Mouse (Mus musculus): ENCODE results near the gene Slc24a4. TPM values are rescaled to one million over a fixed set of nuclear protein-coding genes. Genes with fewer than 3 reads are reported as not detected.
"Not testable (repeated sequence)": the region's sequence is repeated elsewhere in the genome, so short reads cannot be mapped to it uniquely, and the experiment has no call there.

Gene Slc24a4
- polyA plus RNA-seq, 1 experiment from 2014 or later = not detected

GRCm38 (mm10) chr12:102206471-102206870, 77.9 kb downstream of the Slc24a4 start:
- DNase-seq (ENCODE audit: low spot score) (no peak), ATAC-seq (ENCODE audit: insufficient number of reproducible peaks, low FRiP score, low TSS enrichment, low read depth) (no peak)
- Histone ChIP-seq H3K9me3 (ENCODE audit: control insufficient read depth, low read length) (no peaks in the 10 kb centered on the region), H3K27me3 (ENCODE audit: control insufficient read depth, insufficient read depth, low read length) (no peaks in the 10 kb centered on the region), H3K9ac (ENCODE audit: low read length) (no peak overlapping the region), H3K4me1 (ENCODE audit: control insufficient read depth, insufficient read depth, low read length) (peaks cover 11% of the 10 kb centered on the region), H3K27ac (replicated peaks; ENCODE audit: low read depth, low read length) (no peak overlapping the region), H3K4me2 (ENCODE audit: low read depth, severe bottlenecking) (no peak overlapping the region), H3K36me3 (ENCODE audit: control insufficient read depth, insufficient read depth, low read length) (no peaks in the 10 kb centered on the region), H3K4me3 (ENCODE audit: low read depth, low read length) (no peak overlapping the region)
- WGBS = 75% methylated on average over 1 of the region's 1 CpGs

- no peaks in the 10 kb centered on the region for H3K9me3 ChIP-seq (ENCODE audit: control insufficient read depth, low read length)
- H3K9ac ChIP-seq (ENCODE audit: low read length) = no peak overlapping the region
- H3K4me3 ChIP-seq (ENCODE audit: low read depth, low read length) = no peak overlapping the region
- no peak overlapping the region for H3K4me2 ChIP-seq (ENCODE audit: low read depth, severe bottlenecking)
- ATAC-seq (ENCODE audit: insufficient number of reproducible peaks, low FRiP score, low TSS enrichment, low read depth) (no peak), DNase-seq (ENCODE audit: low spot score) (no peak)
- H3K27ac ChIP-seq (replicated peaks; ENCODE audit: low read depth, low read length) = no peak overlapping the region
- 95% methylated on average over 7 of the region's 7 CpGs for WGBS
- H3K4me1 ChIP-seq (ENCODE audit: control insufficient read depth, insufficient read depth, low read length) = peaks cover 11% of the 10 kb centered on the region
- H3K27me3 ChIP-seq (ENCODE audit: control insufficient read depth, insufficient read depth, low read length) = no peaks in the 10 kb centered on the region
- H3K36me3 ChIP-seq (ENCODE audit: control insufficient read depth, insufficient read depth, low read length) = no peaks in the 10 kb centered on the region
These were observed 78.7 kb downstream of the Slc24a4 start for GRCm38 (mm10) chr12:102207245-102207644.

GRCm38 (mm10) chr12:102210801-102211200, 82.3 kb downstream of the Slc24a4 start:
- Histone ChIP-seq H3K9me3 (ENCODE audit: control insufficient read depth, low read length) (no peaks in the 10 kb centered on the region), H3K27me3 (ENCODE audit: control insufficient read depth, insufficient read depth, low read length) (no peaks in the 10 kb centered on the region), H3K9ac (ENCODE audit: low read length) (no peak overlapping the region), H3K4me3 (ENCODE audit: low read depth, low read length) (no peak overlapping the region), H3K36me3 (ENCODE audit: control insufficient read depth, insufficient read depth, low read length) (no peaks in the 10 kb centered on the region), H3K4me2 (ENCODE audit: low read depth, severe bottlenecking) (no peak overlapping the region), H3K27ac (replicated peaks; ENCODE audit: low read depth, low read length) (no peak overlapping the region), H3K4me1 (ENCODE audit: control insufficient read depth, insufficient read depth, low read length) (no peaks in the 10 kb centered on the region)
- DNase-seq (ENCODE audit: low spot score) = no peak
- WGBS = 87% methylated on average over 2 of the region's 2 CpGs
- ATAC-seq (ENCODE audit: insufficient number of reproducible peaks, low FRiP score, low TSS enrichment, low read depth) = no peak

GRCm38 (mm10) chr12:102223404-102223803, 94.9 kb downstream of the Slc24a4 start:
- DNase-seq (ENCODE audit: low spot score) (no peak), ATAC-seq (ENCODE audit: insufficient number of reproducible peaks, low FRiP score, low TSS enrichment, low read depth) (no peak)
- Histone ChIP-seq H3K4me2 (ENCODE audit: low read depth, severe bottlenecking) (no peak overlapping the region; the same call in 1 of the 2 replicates), H3K4me1 (ENCODE audit: control insufficient read depth, insufficient read depth, low read length) (no peaks in the 10 kb centered on the region), H3K36me3 (ENCODE audit: control insufficient read depth, insufficient read depth, low read length) (no peaks in the 10 kb centered on the region), H3K27me3 (ENCODE audit: control insufficient read depth, insufficient read depth, low read length) (no peaks in the 10 kb centered on the region), H3K4me3 (ENCODE audit: low read depth, low read length) (no peak overlapping the region), H3K9ac (ENCODE audit: low read length) (no peak overlapping the region), H3K27ac (replicated peaks; ENCODE audit: low read depth, low read length) (no peak overlapping the region), H3K9me3 (ENCODE audit: control insufficient read depth, low read length) (no peaks in the 10 kb centered on the region)
- 95% methylated on average over 6 of the region's 6 CpGs for WGBS

- H3K4me3 ChIP-seq (ENCODE audit: low read depth, low read length); ATAC-seq (ENCODE audit: insufficient number of reproducible peaks, low FRiP score, low TSS enrichment, low read depth); DNase-seq (ENCODE audit: low spot score); H3K9ac ChIP-seq (ENCODE audit: low read length); H3K36me3 ChIP-seq (ENCODE audit: control insufficient read depth, insufficient read depth, low read length); H3K4me1 ChIP-seq (ENCODE audit: control insufficient read depth, insufficient read depth, low read length); H3K9me3 ChIP-seq (ENCODE audit: control insufficient read depth, low read length); H3K4me2 ChIP-seq (ENCODE audit: low read depth, severe bottlenecking); H3K27ac ChIP-seq (replicated peaks; ENCODE audit: low read depth, low read length); H3K27me3 ChIP-seq (ENCODE audit: control insufficient read depth, insufficient read depth, low read length): not testable (repeated sequence)
- WGBS = 85% methylated on average over 2 of the region's 2 CpGs
These were observed 95.6 kb downstream of the Slc24a4 start for GRCm38 (mm10) chr12:102224112-102224511.

- DNase-seq (ENCODE audit: low spot score) (no peak), ATAC-seq (ENCODE audit: insufficient number of reproducible peaks, low FRiP score, low TSS enrichment, low read depth) (no peak)
- H3K27ac ChIP-seq (replicated peaks; ENCODE audit: low read depth, low read length) = no peak overlapping the region
- 64% methylated on average over 3 of the region's 3 CpGs for WGBS
- H3K27me3 ChIP-seq (ENCODE audit: control insufficient read depth, insufficient read depth, low read length) = no peaks in the 10 kb centered on the region
- H3K9ac ChIP-seq (ENCODE audit: low read length) = no peak overlapping the region
- H3K4me1 ChIP-seq (ENCODE audit: control insufficient read depth, insufficient read depth, low read length) = no peaks in the 10 kb centered on the region
- H3K36me3 ChIP-seq (ENCODE audit: control insufficient read depth, insufficient read depth, low read length) = no peaks in the 10 kb centered on the region
- no peak overlapping the region for H3K4me2 ChIP-seq (ENCODE audit: low read depth, severe bottlenecking)
- no peaks in the 10 kb centered on the region for H3K9me3 ChIP-seq (ENCODE audit: control insufficient read depth, low read length)
- H3K4me3 ChIP-seq (ENCODE audit: low read depth, low read length) = no peak overlapping the region
These were observed 96.6 kb downstream of the Slc24a4 start for GRCm38 (mm10) chr12:102225165-102225564.

- Histone ChIP-seq H3K27ac (replicated peaks; ENCODE audit: low read depth, low read length) (no peak overlapping the region), H3K4me3 (ENCODE audit: low read depth, low read length) (no peak overlapping the region), H3K9ac (ENCODE audit: low read length) (no peak overlapping the region), H3K9me3 (ENCODE audit: control insufficient read depth, low read length) (no peaks in the 10 kb centered on the region), H3K4me2 (ENCODE audit: low read depth, severe bottlenecking) (no peak overlapping the region), H3K4me1 (ENCODE audit: control insufficient read depth, insufficient read depth, low read length) (no peaks in the 10 kb centered on the region), H3K36me3 (ENCODE audit: control insufficient read depth, insufficient read depth, low read length) (no peaks in the 10 kb centered on the region), H3K27me3 (ENCODE audit: control insufficient read depth, insufficient read depth, low read length) (no peaks in the 10 kb centered on the region)
- WGBS = 76% methylated on average over 3 of the region's 3 CpGs
- no peak for ATAC-seq (ENCODE audit: insufficient number of reproducible peaks, low FRiP score, low TSS enrichment, low read depth)
- DNase-seq (ENCODE audit: low spot score) = no peak
These were observed 107.0 kb downstream of the Slc24a4 start for GRCm38 (mm10) chr12:102235551-102235950.

GRCm38 (mm10) chr12:102236317-102236716, 107.8 kb downstream of the Slc24a4 start:
- Histone ChIP-seq H3K27me3 (ENCODE audit: control insufficient read depth, insufficient read depth, low read length) (no peaks in the 10 kb centered on the region), H3K27ac (replicated peaks; ENCODE audit: low read depth, low read length) (no peak overlapping the region), H3K9me3 (ENCODE audit: control insufficient read depth, low read length) (no peaks in the 10 kb centered on the region), H3K4me1 (ENCODE audit: control insufficient read depth, insufficient read depth, low read length) (no peaks in the 10 kb centered on the region), H3K4me3 (ENCODE audit: low read depth, low read length) (no peak overlapping the region), H3K9ac (ENCODE audit: low read length) (no peak overlapping the region), H3K36me3 (ENCODE audit: control insufficient read depth, insufficient read depth, low read length) (no peaks in the 10 kb centered on the region), H3K4me2 (ENCODE audit: low read depth, severe bottlenecking) (no peak overlapping the region)
- 82% methylated on average over 6 of the region's 6 CpGs for WGBS
- no peak for ATAC-seq (ENCODE audit: insufficient number of reproducible peaks, low FRiP score, low TSS enrichment, low read depth)
- DNase-seq (ENCODE audit: low spot score) = no peak

GRCm38 (mm10) chr12:102242076-102242722, 113.7 kb downstream of the Slc24a4 start:
- Histone ChIP-seq H3K27ac (replicated peaks; ENCODE audit: low read depth, low read length) (no peak overlapping the region), H3K27me3 (ENCODE audit: control insufficient read depth, insufficient read depth, low read length) (no peaks in the 10 kb centered on the region), H3K9me3 (ENCODE audit: control insufficient read depth, low read length) (no peaks in the 10 kb centered on the region), H3K4me3 (ENCODE audit: low read depth, low read length) (no peak overlapping the region), H3K4me1 (ENCODE audit: control insufficient read depth, insufficient read depth, low read length) (no peaks in the 10 kb centered on the region), H3K36me3 (ENCODE audit: control insufficient read depth, insufficient read depth, low read length) (no peaks in the 10 kb centered on the region), H3K4me2 (ENCODE audit: low read depth, severe bottlenecking) (no peak overlapping the region), H3K9ac (ENCODE audit: low read length) (no peak overlapping the region)
- no peak for DNase-seq (ENCODE audit: low spot score)
- no peak for ATAC-seq (ENCODE audit: insufficient number of reproducible peaks, low FRiP score, low TSS enrichment, low read depth)
- WGBS = 65% methylated on average over 6 of the region's 6 CpGs
